Mouse (Mus musculus) CH12.LX (cell line): ENCODE results near the gene Gm9964. TPM values are rescaled to one million over a fixed set of nuclear protein-coding genes. Genes with fewer than 3 reads are reported as not detected.
A peak's percentile ranks its signal among the peaks of the same experiment; 100 is the strongest.

Experiments used
- DNase-seq: peaks from one replicate; pipeline ENCODE4 v3.0.0-alpha.2; 2013; ENCODE audit errors: extremely low read depth
- H3K27ac ChIP-seq: 2 replicates; pipeline ENCODE4 v1.5.1; 2012; ENCODE audit warnings: low read depth, mild to moderate bottlenecking, control low read depth, moderate library complexity; ENCODE audit not compliant: insufficient read depth
- H3K27me3 ChIP-seq: replicated peaks from 2 replicates; pipeline ENCODE3; 2012; ENCODE audit warnings: inconsistent platforms
- H3K36me3 ChIP-seq, 2 experiments: replicated peaks in 1 of 2; 2 replicates each; pipeline versions ENCODE3 to v1.6.1; 2012; ENCODE audit warnings: inconsistent platforms in 1 of 2, low read length in 1 of 2, mild to moderate bottlenecking in 1 of 2, mixed read lengths in 1 of 2, moderate library complexity in 1 of 2; ENCODE audit not compliant: control insufficient read depth in 1 of 2, insufficient read depth in 1 of 2
- H3K4me1 ChIP-seq, 2 experiments: 2 replicates each; pipeline ENCODE4 v1.6.1; 2012; ENCODE audit warnings: inconsistent platforms in 1 of 2, moderate library complexity in 1 of 2; ENCODE audit not compliant: insufficient read depth in 2 of 2, control insufficient read depth in 1 of 2
- H3K4me2 ChIP-seq: 2 replicates; pipeline ENCODE4 v1.6.1; 2012; ENCODE audit warnings: low read depth, mild to moderate bottlenecking, control low read depth; ENCODE audit not compliant: poor library complexity, insufficient read depth, severe bottlenecking
- H3K4me3 ChIP-seq, 3 experiments: fragments of 150-350 bp in 1 of 3; sonication (generic) in 1 of 3; replicated peaks in 1 of 3; 2 replicates each; pipeline versions ENCODE3 to v1.5.1; 2011 to 2012; ENCODE audit warnings: low read depth in 2 of 3, low read length in 2 of 3, mild to moderate bottlenecking in 2 of 3, moderate library complexity in 2 of 3, control low read depth in 1 of 3, improper control_type of control experiment in 1 of 3, inconsistent platforms in 1 of 3, mixed read lengths in 1 of 3; ENCODE audit not compliant: poor library complexity in 1 of 3
- H3K79me2 ChIP-seq: replicated peaks from 2 replicates; pipeline ENCODE4 v1.6.1; 2012; ENCODE audit warnings: mild to moderate bottlenecking, moderate library complexity; ENCODE audit not compliant: control insufficient read depth, poor library complexity, insufficient read depth, severe bottlenecking; ENCODE audit errors: extremely low read depth
- H3K9ac ChIP-seq: 2 replicates; pipeline ENCODE4 v1.6.1; 2012; ENCODE audit warnings: low read depth, mild to moderate bottlenecking, control low read depth, moderate library complexity; ENCODE audit not compliant: insufficient read depth
- H3K9me3 ChIP-seq: replicated peaks from 2 replicates; pipeline ENCODE3; 2012; ENCODE audit warnings: low read length, inconsistent platforms, mixed read lengths
- BHLHE40 ChIP-seq: IDR thresholded peaks from 2 replicates; pipeline ENCODE4 v1.6.1; 2011; ENCODE audit warnings: mild to moderate bottlenecking, low read depth, low read length, improper control_type of control experiment
- CHD2 ChIP-seq: IDR thresholded peaks from 2 replicates; pipeline ENCODE4 v1.6.1; 2011; ENCODE audit warnings: low read length, improper control_type of control experiment
- EP300 ChIP-seq: IDR thresholded peaks from 2 replicates; pipeline ENCODE4 v1.6.1; 2011; ENCODE audit warnings: low read length, improper control_type of control experiment
- ETS1 ChIP-seq: conservative IDR thresholded peaks from 2 replicates; pipeline ENCODE4 v1.6.1; 2012; ENCODE audit warnings: low read depth, mild to moderate bottlenecking, inconsistent platforms, low read length, improper control_type of control experiment, moderate library complexity
- GABPA ChIP-seq: IDR thresholded peaks from 2 replicates; pipeline ENCODE4 v1.6.1; 2012; ENCODE audit warnings: low read depth, low read length, improper control_type of control experiment, inconsistent platforms; ENCODE audit not compliant: insufficient replicate concordance
- IRF4 ChIP-seq: IDR thresholded peaks from 2 replicates; pipeline ENCODE4 v1.6.1; 2014; ENCODE audit warnings: low read depth, mild to moderate bottlenecking, inconsistent platforms, low read length, improper control_type of control experiment
- JUN ChIP-seq: IDR thresholded peaks from 2 replicates; pipeline ENCODE4 v1.6.1; 2011; ENCODE audit warnings: low read depth, mild to moderate bottlenecking, low read length, improper control_type of control experiment, moderate library complexity; ENCODE audit not compliant: insufficient read depth
- JUND ChIP-seq: conservative IDR thresholded peaks from 2 replicates; pipeline ENCODE4 v1.6.1; 2011; ENCODE audit warnings: low read depth, low read length, improper control_type of control experiment
- KAT2A ChIP-seq: IDR thresholded peaks from 2 replicates; pipeline ENCODE4 v1.6.1; 2012; ENCODE audit warnings: low read length, improper control_type of control experiment, inconsistent platforms; ENCODE audit not compliant: insufficient replicate concordance
- MAZ ChIP-seq: IDR thresholded peaks from 2 replicates; pipeline ENCODE4 v1.6.1; 2012; ENCODE audit warnings: low read depth, mild to moderate bottlenecking, inconsistent platforms, low read length, improper control_type of control experiment, moderate library complexity
- MEF2A ChIP-seq: IDR thresholded peaks from 2 replicates; pipeline ENCODE4 v1.6.1; 2014; ENCODE audit warnings: low read depth, mild to moderate bottlenecking, inconsistent platforms, low read length, improper control_type of control experiment, borderline replicate concordance
- MXI1 ChIP-seq: IDR thresholded peaks from 2 replicates; pipeline ENCODE4 v1.6.1; 2011; ENCODE audit warnings: mild to moderate bottlenecking, low read depth, low read length, improper control_type of control experiment
- MYC ChIP-seq: IDR thresholded peaks from 2 replicates; pipeline ENCODE4 v1.6.1; 2011; ENCODE audit warnings: low read depth, mild to moderate bottlenecking, improper control_type of control experiment, low read length
- NELFE ChIP-seq: IDR thresholded peaks from 2 replicates; pipeline ENCODE4 v1.6.1; 2011; ENCODE audit warnings: low read depth, low read length, improper control_type of control experiment
- POLR2AphosphoS2 ChIP-seq: IDR thresholded peaks from 2 replicates; pipeline ENCODE4 v1.6.1; 2011; ENCODE audit warnings: low read depth, low read length, improper control_type of control experiment
- RAD21 ChIP-seq: IDR thresholded peaks from 2 replicates; pipeline ENCODE4 v1.6.1; 2011; ENCODE audit warnings: low read depth, mild to moderate bottlenecking, low read length, improper control_type of control experiment, moderate library complexity
- RCOR1 ChIP-seq: conservative IDR thresholded peaks from 2 replicates; pipeline ENCODE4 v1.6.1; 2012; ENCODE audit warnings: low read depth, mild to moderate bottlenecking, inconsistent platforms, low read length, improper control_type of control experiment
- SIN3A ChIP-seq: IDR thresholded peaks from 2 replicates; pipeline ENCODE4 v1.6.1; 2012; ENCODE audit warnings: low read length, improper control_type of control experiment, inconsistent platforms
- TBP ChIP-seq: conservative IDR thresholded peaks from 2 replicates; pipeline ENCODE4 v1.6.1; 2011; ENCODE audit warnings: low read depth, low read length, improper control_type of control experiment
- UBTF ChIP-seq: IDR thresholded peaks from 2 replicates; pipeline ENCODE4 v1.6.1; 2012; ENCODE audit warnings: low read depth, mild to moderate bottlenecking, inconsistent platforms, low read length, improper control_type of control experiment, moderate library complexity
- ZC3H11A ChIP-seq: IDR thresholded peaks from 2 replicates; pipeline ENCODE4 v1.6.1; 2012; ENCODE audit warnings: low read depth, mild to moderate bottlenecking, inconsistent platforms, low read length, improper control_type of control experiment
- ZKSCAN1 ChIP-seq: IDR thresholded peaks from 2 replicates; pipeline ENCODE4 v1.6.1; 2012; ENCODE audit warnings: low read depth, inconsistent platforms, low read length, improper control_type of control experiment, borderline replicate concordance
- ZMIZ1 ChIP-seq: IDR thresholded peaks from 2 replicates; pipeline ENCODE4 v1.6.1; 2012; ENCODE audit warnings: low read depth, mild to moderate bottlenecking, inconsistent platforms, low read length, improper control_type of control experiment
- ZNF384 ChIP-seq: IDR thresholded peaks from 2 replicates; pipeline ENCODE4 v1.6.1; 2012; ENCODE audit warnings: low read depth, low read length, improper control_type of control experiment, inconsistent platforms
- dilution Hi-C: fragments of 300-500 bp; cut with MboI; formaldehyde crosslinking; loops from 2 replicates; pipeline ENCODE4 v1.14.3; 2020; ENCODE audit warnings: low sequenced_read_pairs; ENCODE audit not compliant: extremely low pct_unique_long_range_greater_than_20kb, extremely low pct_ligation_motif_present
- in situ Hi-C: fragments of 300-500 bp; cut with MboI; formaldehyde crosslinking; loops from 3 replicates; pipeline ENCODE4 v1.14.3; 2019; ENCODE audit warnings: low sequenced_read_pairs, low pct_ligation_motif_present, low pct_unique_long_range_greater_than_20kb, mixed read lengths
- polyA plus RNA-seq: library from polyadenylated mRNA; unstranded; fragments of >175 nt; gene quantifications from 2 replicates; pipeline ENCODE4 v1.2.1, GENCODE M21; 2012; ENCODE audit warnings: low read depth; ENCODE audit not compliant: insufficient read length
- total RNA-seq, 2 experiments: library from RNA; depleted of rRNA; stranded (reverse); fragments of 300-350 nt in 1 of 2; fragments of >200 nt in 1 of 2; gene quantifications; 2 replicates each; pipeline ENCODE4 v1.2.3; 2012 to 2014

Gene Gm9964
- total and polyA plus RNA-seq, 3 experiments: not detected

- in situ Hi-C loops (loop anchor here (5.0 kb wide), 3 partner anchors 37 to 332 kb away; no protein-coding TSS in a partner anchor), dilution Hi-C loops (no loop called here)
- no peaks in the 10 kb centered on the region for H3K79me2 ChIP-seq
- H3K9ac ChIP-seq: no peak overlapping the region
- H3K27me3 ChIP-seq: no peaks in the 10 kb centered on the region
- no peak overlapping the region for H3K27ac ChIP-seq
- DNase-seq: no peak
- H3K9me3 ChIP-seq: peaks cover 2% of the 10 kb centered on the region
- TF ChIP-seq ETS1 (no peak), MXI1 (no peak), ZMIZ1 (no peak), GABPA (no peak), ZC3H11A (no peak), NELFE (no peak), RAD21 (no peak), SIN3A (no peak), ZNF384 (no peak), MEF2A (no peak), RCOR1 (no peak), TBP (no peak), POLR2AphosphoS2 (no peak), MYC (no peak), ZKSCAN1 (no peak), EP300 (no peak), BHLHE40 (no peak), UBTF (no peak), CHD2 (no peak), MAZ (no peak)
- no peak overlapping the region for H3K4me3 ChIP-seq
- no peak overlapping the region for H3K4me2 ChIP-seq
- no peaks in the 10 kb centered on the region for H3K36me3 ChIP-seq
- H3K4me1 ChIP-seq: peaks cover 12 to 35% of the 10 kb centered on the region in 2 experiments; a peak in 3 of 4 replicates
Measured at GRCm38 (mm10) chr11:79293971-79294370, 2.7 kb downstream of the Gm9964 start.

DNA sequence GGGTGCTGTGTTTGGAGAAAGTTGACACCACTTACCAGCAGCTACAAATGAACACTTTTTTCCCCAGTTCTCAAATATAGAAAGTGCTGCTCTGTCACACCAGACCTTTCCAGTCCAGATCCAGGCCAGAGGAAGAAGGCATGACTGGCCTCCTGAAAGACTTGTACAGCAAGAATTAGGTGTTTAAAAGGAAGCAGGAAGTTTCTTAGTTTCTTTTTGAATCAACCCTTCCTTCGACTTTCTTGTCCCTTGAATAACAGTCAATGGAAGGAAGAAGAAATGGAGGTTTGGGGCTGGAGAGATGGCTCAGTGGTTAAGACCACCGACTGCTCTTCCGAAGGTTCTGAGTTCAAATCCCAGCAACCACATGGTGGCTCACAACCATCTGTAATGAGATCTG, 3.7 kb downstream of the Gm9964 start:
- Histone ChIP-seq H3K4me2 (no peak overlapping the region), H3K36me3 (no peaks in the 10 kb centered on the region), H3K9ac (no peak overlapping the region), H3K27ac (no peak overlapping the region), H3K79me2 (no peaks in the 10 kb centered on the region), H3K27me3 (no peaks in the 10 kb centered on the region), H3K9me3 (peaks cover 2% of the 10 kb centered on the region), H3K4me3 (no peak overlapping the region), H3K4me1 (peaks cover 12 to 38% of the 10 kb centered on the region in 2 experiments; a peak in 3 of 4 replicates)
- TF ChIP-seq IRF4 (peak; percentile 57), JUND (peak; percentile 67), EP300 (peak; percentile 64), KAT2A (no peak), JUN (peak; percentile 24; the same call in 1 of the 2 replicates)
- DNase-seq: no peak
- in situ Hi-C loops (loop anchor here (5.0 kb wide), 3 partner anchors 36 to 331 kb away; no protein-coding TSS in a partner anchor), dilution Hi-C loops (no loop called here)
